Mouse (Mus musculus) megakaryocyte, embryonic 14.5 days (primary cell): ENCODE data around the gene Irf9. TPM values are rescaled to one million over a fixed set of nuclear protein-coding genes. Genes with fewer than 3 reads are reported as not detected.

Source experiments
- H3K27me3 ChIP-seq: replicated peaks from 2 replicates; pipeline ENCODE3; 2012; ENCODE audit warnings: inconsistent platforms
- H3K36me3 ChIP-seq: replicated peaks from 2 replicates; pipeline ENCODE3; 2012; ENCODE audit warnings: low read length, inconsistent platforms, mixed read lengths
- H3K4me1 ChIP-seq: 2 replicates; pipeline ENCODE4 v1.6.1; 2012; ENCODE audit warnings: inconsistent platforms
- H3K4me3 ChIP-seq: replicated peaks from 2 replicates; pipeline ENCODE3; 2012; ENCODE audit warnings: moderate library complexity, mild to moderate bottlenecking, inconsistent platforms
- H3K9me3 ChIP-seq: 2 replicates; pipeline ENCODE4 v1.6.1; 2012; ENCODE audit warnings: inconsistent platforms
- FLI1 ChIP-seq: IDR thresholded peaks from 2 replicates; pipeline ENCODE4 v1.6.1; 2012; ENCODE audit warnings: low read length, inconsistent platforms, mixed read lengths
- GATA1 ChIP-seq: IDR thresholded peaks from 3 replicates; pipeline ENCODE4 v1.6.1; 2012; ENCODE audit warnings: mixed read lengths, low read length, inconsistent platforms, borderline replicate concordance
- polyA plus RNA-seq: library from polyadenylated mRNA; stranded (reverse); fragments of >175 nt; gene quantifications from 2 replicates; pipeline ENCODE4 v1.2.3, GENCODE M21; 2012; ENCODE audit warnings: low replicate concordance; ENCODE audit not compliant: insufficient read depth

Irf9 gene
- polyA plus RNA-seq, 1 experiment = 40.0 TPM

- Histone ChIP-seq H3K27me3 (peaks cover 2% of the 10 kb centered on the region), H3K36me3 (peaks cover 32% of the 10 kb centered on the region), H3K4me1 (peaks cover 32% of the 10 kb centered on the region), H3K4me3 (no peak overlapping the region), H3K9me3 (no peaks in the 10 kb centered on the region)
- TF ChIP-seq GATA1 = no peak
- TF ChIP-seq FLI1 = no peak
These were observed 53.6 kb downstream of the Irf9 start for GRCm38 (mm10) chr14:55656935-55657334.

- Histone ChIP-seq H3K4me1 (peaks cover 32% of the 10 kb centered on the region), H3K4me3 (no peak overlapping the region), H3K36me3 (peaks cover 43% of the 10 kb centered on the region), H3K27me3 (no peaks in the 10 kb centered on the region), H3K9me3 (no peaks in the 10 kb centered on the region)
- TF ChIP-seq GATA1 (no peak), FLI1 (no peak)
These were observed 54.6 kb downstream of the Irf9 start for GRCm38 (mm10) chr14:55658011-55658410.

Other genes starting within 250 kb of the Irf9 start
- gene Dhrs4, start 124.8 kb upstream of the Irf9 start, polyA plus RNA-seq = 17.5 and 33.7 TPM in 2 replicates
- gene Carmil3, start 112.9 kb upstream of the Irf9 start, polyA plus RNA-seq = 1.9 TPM in 1 of 2 replicates, not detected in the other
- not detected in 2 replicates for gene Cpne6, start 93.1 kb upstream of the Irf9 start, polyA plus RNA-seq
- not detected in 2 replicates for gene Nrl, start 78.6 kb upstream of the Irf9 start, polyA plus RNA-seq
- gene Pck2, start 63.3 kb upstream of the Irf9 start, polyA plus RNA-seq = 19.1 and 50.7 TPM in 2 replicates
- 11.5 and 17.6 TPM in 2 replicates for gene Dcaf11, start 43.6 kb upstream of the Irf9 start, polyA plus RNA-seq
- gene A730061H03Rik, start 43.2 kb upstream of the Irf9 start, polyA plus RNA-seq = not detected in 2 replicates
- not detected in 2 replicates for gene Fitm1, start 28.0 kb upstream of the Irf9 start, polyA plus RNA-seq
- gene Psme1, start 25.4 kb upstream of the Irf9 start, polyA plus RNA-seq = 66.3 and 162 TPM in 2 replicates
- 2.0 and 18.9 TPM in 2 replicates for gene Emc9, start 18.3 kb upstream of the Irf9 start, polyA plus RNA-seq
- 23.2 and 78.2 TPM in 2 replicates for gene Psme2, start 12.5 kb upstream of the Irf9 start, polyA plus RNA-seq
- 17.1 and 20.4 TPM in 2 replicates for gene Rnf31, start 11.9 kb upstream of the Irf9 start, polyA plus RNA-seq
- gene Rec8, start 14.5 kb downstream of the Irf9 start, polyA plus RNA-seq = 1.4 and 9.7 TPM in 2 replicates
- gene Ipo4, start 32.4 kb downstream of the Irf9 start, polyA plus RNA-seq = 12.4 and 38.3 TPM in 2 replicates
- 0.64 and 4.9 TPM in 2 replicates for gene Gm49378, start 34.3 kb downstream of the Irf9 start, polyA plus RNA-seq
- gene Tm9sf1, start 40.2 kb downstream of the Irf9 start, polyA plus RNA-seq = 5.8 and 9.0 TPM in 2 replicates
- 0.23 TPM in 1 of 2 replicates, not detected in the other for gene Tssk4, start 46.6 kb downstream of the Irf9 start, polyA plus RNA-seq
- gene Mdp1, start 56.9 kb downstream of the Irf9 start, polyA plus RNA-seq = 3.3 and 20.1 TPM in 2 replicates
- 12.5 and 39.5 TPM in 2 replicates for gene Gmpr2, start 68.4 kb downstream of the Irf9 start, polyA plus RNA-seq
- gene Nedd8, start 68.6 kb downstream of the Irf9 start, polyA plus RNA-seq = 10.8 and 102 TPM in 2 replicates
- gene Tinf2, start 78.2 kb downstream of the Irf9 start, polyA plus RNA-seq = 15.6 and 18.7 TPM in 2 replicates
- gene Tgm1, start 110.4 kb downstream of the Irf9 start, polyA plus RNA-seq = 1.1 and 2.7 TPM in 2 replicates
- gene Rabggta, start 118.7 kb downstream of the Irf9 start, polyA plus RNA-seq = 9.5 and 9.9 TPM in 2 replicates
- gene Dhrs1, start 142.1 kb downstream of the Irf9 start, polyA plus RNA-seq = 1.2 and 3.7 TPM in 2 replicates
- gene Nop9, start 142.1 kb downstream of the Irf9 start, polyA plus RNA-seq = 18.3 and 25.1 TPM in 2 replicates
- gene Cideb, start 154.9 kb downstream of the Irf9 start, polyA plus RNA-seq = 1.5 and 3.3 TPM in 2 replicates
- 3.2 and 5.6 TPM in 2 replicates for gene Ltb4r2, start 157.9 kb downstream of the Irf9 start, polyA plus RNA-seq
- gene Ltb4r1, start 162.4 kb downstream of the Irf9 start, polyA plus RNA-seq = 24.2 and 36.1 TPM in 2 replicates
- not detected in 2 replicates for gene Adcy4, start 180.5 kb downstream of the Irf9 start, polyA plus RNA-seq
- gene Ripk3, start 185.3 kb downstream of the Irf9 start, polyA plus RNA-seq = 38.4 and 95.9 TPM in 2 replicates
- gene Nfatc4, start 219.6 kb downstream of the Irf9 start, polyA plus RNA-seq = 0.08 TPM in 1 of 2 replicates, not detected in the other